Mouse (Mus musculus): ENCODE data around the gene S100a10. TPM values are rescaled to one million over a fixed set of nuclear protein-coding genes. Genes with fewer than 3 reads are reported as not detected.

Gene S100a10
- polyA plus RNA-seq, 1 experiment, result 468 TPM

GRCm38 (mm10) chr3:93579317-93580038, 24.6 kb downstream of the S100a10 start:
- no peaks in the 10 kb centered on the region for H3K9me3 ChIP-seq (replicated peaks; ENCODE audit: control insufficient read depth, insufficient read depth, low read length, poor library complexity, severe bottlenecking)
- no peak for TF ChIP-seq CTCF (IDR thresholded peaks at IDR 0.05; ENCODE audit: low read depth, low read length)
- no peak for TF ChIP-seq EP300 (IDR thresholded peaks at IDR 0.05; ENCODE audit: insufficient read depth, low read depth, low read length)
- no peak for TF ChIP-seq POLR2A (IDR thresholded peaks at IDR 0.05; ENCODE audit: insufficient read depth, low read length)
- no peaks in the 10 kb centered on the region for H3K36me3 ChIP-seq (ENCODE audit: control insufficient read depth, insufficient read depth, low read length, poor library complexity, severe bottlenecking)
- no peak overlapping the region for H3K4me3 ChIP-seq (ENCODE audit: low read depth, low read length)
- no peak overlapping the region for H3K27ac ChIP-seq (ENCODE audit: insufficient read depth, low read length)
- H3K9ac ChIP-seq (ENCODE audit: low read depth, poor library complexity, severe bottlenecking), result no peak overlapping the region
- H3K4me1 ChIP-seq (ENCODE audit: control insufficient read depth, insufficient read depth, low read length), result peaks cover 3% of the 10 kb centered on the region
- H3K27me3 ChIP-seq (ENCODE audit: control insufficient read depth, insufficient read depth, low read length, poor library complexity, severe bottlenecking), result no peaks in the 10 kb centered on the region

GRCm38 (mm10) chr3:93580039-93580403, 25.1 kb downstream of the S100a10 start:
- H3K4me3 ChIP-seq (ENCODE audit: low read depth, low read length), result no peak overlapping the region

DNA sequence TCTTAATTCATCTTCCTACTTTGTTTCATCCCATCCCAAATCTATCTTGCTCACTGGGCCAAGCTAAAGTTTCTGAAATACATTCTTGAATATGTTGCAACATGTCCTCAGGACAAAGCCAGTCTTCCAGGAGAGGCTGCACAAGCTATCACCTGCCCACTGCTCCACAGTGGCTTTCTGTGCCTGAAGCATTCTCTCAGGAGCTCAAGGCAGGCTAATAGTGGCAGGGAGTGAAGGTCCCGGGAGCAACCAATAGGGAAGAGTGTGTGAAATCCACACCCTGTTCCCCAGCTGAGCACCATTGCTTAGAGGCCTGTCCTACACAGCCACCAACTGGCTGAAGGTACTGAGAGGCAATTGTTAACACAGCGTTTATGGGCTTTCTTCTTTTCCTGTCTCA, 26.1 kb downstream of the S100a10 start:
- TF ChIP-seq POLR2A (IDR thresholded peaks at IDR 0.05; ENCODE audit: insufficient read depth, low read length) (no peak), CTCF (IDR thresholded peaks at IDR 0.05; ENCODE audit: low read depth, low read length) (no peak), EP300 (IDR thresholded peaks at IDR 0.05; ENCODE audit: insufficient read depth, low read depth, low read length) (no peak)
- Histone ChIP-seq H3K9ac (ENCODE audit: low read depth, poor library complexity, severe bottlenecking) (no peak overlapping the region), H3K36me3 (ENCODE audit: control insufficient read depth, insufficient read depth, low read length, poor library complexity, severe bottlenecking) (no peaks in the 10 kb centered on the region), H3K27ac (ENCODE audit: insufficient read depth, low read length) (no peak overlapping the region), H3K4me3 (ENCODE audit: low read depth, low read length) (no peak overlapping the region), H3K27me3 (ENCODE audit: control insufficient read depth, insufficient read depth, low read length, poor library complexity, severe bottlenecking) (no peaks in the 10 kb centered on the region), H3K9me3 (replicated peaks; ENCODE audit: control insufficient read depth, insufficient read depth, low read length, poor library complexity, severe bottlenecking) (no peaks in the 10 kb centered on the region), H3K4me1 (ENCODE audit: control insufficient read depth, insufficient read depth, low read length) (peaks cover 3% of the 10 kb centered on the region)

More at GRCm38 (mm10) chr3:93580039-93580403, 25.1 kb downstream of the S100a10 start:
- H3K27ac ChIP-seq (ENCODE audit: insufficient read depth, low read length), result no peak overlapping the region
- H3K9me3 ChIP-seq (replicated peaks; ENCODE audit: control insufficient read depth, insufficient read depth, low read length, poor library complexity, severe bottlenecking), result no peaks in the 10 kb centered on the region
- no peak overlapping the region for H3K9ac ChIP-seq (ENCODE audit: low read depth, poor library complexity, severe bottlenecking)
- H3K36me3 ChIP-seq (ENCODE audit: control insufficient read depth, insufficient read depth, low read length, poor library complexity, severe bottlenecking), result no peaks in the 10 kb centered on the region
- no peaks in the 10 kb centered on the region for H3K27me3 ChIP-seq (ENCODE audit: control insufficient read depth, insufficient read depth, low read length, poor library complexity, severe bottlenecking)
- TF ChIP-seq POLR2A (IDR thresholded peaks at IDR 0.05; ENCODE audit: insufficient read depth, low read length), result no peak
- TF ChIP-seq EP300 (IDR thresholded peaks at IDR 0.05; ENCODE audit: insufficient read depth, low read depth, low read length), result no peak
- TF ChIP-seq CTCF (IDR thresholded peaks at IDR 0.05; ENCODE audit: low read depth, low read length), result no peak
- H3K4me1 ChIP-seq (ENCODE audit: control insufficient read depth, insufficient read depth, low read length), result peaks cover 3% of the 10 kb centered on the region

DNA sequence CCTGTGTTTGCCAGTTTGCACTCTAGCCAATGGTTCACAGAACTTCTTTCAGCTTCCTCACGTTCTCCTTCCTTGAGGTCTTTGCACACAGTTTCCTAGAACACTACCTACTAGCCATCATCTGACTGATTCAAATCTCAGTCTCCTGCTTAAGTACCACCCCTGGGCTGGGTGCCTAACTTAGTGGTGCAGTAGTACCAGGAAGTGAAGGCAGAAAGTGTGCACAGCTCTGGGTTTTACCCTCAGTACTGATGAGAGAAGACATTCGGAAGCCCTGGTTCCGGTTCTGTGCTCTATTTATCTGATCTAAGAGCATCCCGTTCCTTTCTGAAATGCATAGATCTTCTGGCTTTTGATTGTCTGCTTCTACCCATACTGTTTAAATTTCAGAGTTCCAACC, 26.8 kb downstream of the S100a10 start:
- Histone ChIP-seq H3K9me3 (replicated peaks; ENCODE audit: control insufficient read depth, insufficient read depth, low read length, poor library complexity, severe bottlenecking) (no peaks in the 10 kb centered on the region), H3K27ac (ENCODE audit: insufficient read depth, low read length) (no peak overlapping the region), H3K4me3 (ENCODE audit: low read depth, low read length) (no peak overlapping the region), H3K4me1 (ENCODE audit: control insufficient read depth, insufficient read depth, low read length) (peaks cover 3% of the 10 kb centered on the region), H3K27me3 (ENCODE audit: control insufficient read depth, insufficient read depth, low read length, poor library complexity, severe bottlenecking) (no peaks in the 10 kb centered on the region), H3K9ac (ENCODE audit: low read depth, poor library complexity, severe bottlenecking) (no peak overlapping the region), H3K36me3 (ENCODE audit: control insufficient read depth, insufficient read depth, low read length, poor library complexity, severe bottlenecking) (no peaks in the 10 kb centered on the region)
- TF ChIP-seq EP300 (IDR thresholded peaks at IDR 0.05; ENCODE audit: insufficient read depth, low read depth, low read length) (no peak), CTCF (IDR thresholded peaks at IDR 0.05; ENCODE audit: low read depth, low read length) (no peak), POLR2A (IDR thresholded peaks at IDR 0.05; ENCODE audit: insufficient read depth, low read length) (no peak)

GRCm38 (mm10) chr3:93583056-93583455, 28.2 kb downstream of the S100a10 start:
- Histone ChIP-seq H3K9ac (ENCODE audit: low read depth, poor library complexity, severe bottlenecking) (no peak overlapping the region), H3K27ac (ENCODE audit: insufficient read depth, low read length) (no peak overlapping the region), H3K9me3 (replicated peaks; ENCODE audit: control insufficient read depth, insufficient read depth, low read length, poor library complexity, severe bottlenecking) (no peaks in the 10 kb centered on the region), H3K4me1 (ENCODE audit: control insufficient read depth, insufficient read depth, low read length) (peaks cover 3% of the 10 kb centered on the region), H3K27me3 (ENCODE audit: control insufficient read depth, insufficient read depth, low read length, poor library complexity, severe bottlenecking) (no peaks in the 10 kb centered on the region; the same call in 1 of the 2 replicates), H3K36me3 (ENCODE audit: control insufficient read depth, insufficient read depth, low read length, poor library complexity, severe bottlenecking) (no peaks in the 10 kb centered on the region), H3K4me3 (ENCODE audit: low read depth, low read length) (no peak overlapping the region)
- TF ChIP-seq CTCF (IDR thresholded peaks at IDR 0.05; ENCODE audit: low read depth, low read length) (no peak), EP300 (IDR thresholded peaks at IDR 0.05; ENCODE audit: insufficient read depth, low read depth, low read length) (no peak), POLR2A (IDR thresholded peaks at IDR 0.05; ENCODE audit: insufficient read depth, low read length) (no peak)

DNA sequence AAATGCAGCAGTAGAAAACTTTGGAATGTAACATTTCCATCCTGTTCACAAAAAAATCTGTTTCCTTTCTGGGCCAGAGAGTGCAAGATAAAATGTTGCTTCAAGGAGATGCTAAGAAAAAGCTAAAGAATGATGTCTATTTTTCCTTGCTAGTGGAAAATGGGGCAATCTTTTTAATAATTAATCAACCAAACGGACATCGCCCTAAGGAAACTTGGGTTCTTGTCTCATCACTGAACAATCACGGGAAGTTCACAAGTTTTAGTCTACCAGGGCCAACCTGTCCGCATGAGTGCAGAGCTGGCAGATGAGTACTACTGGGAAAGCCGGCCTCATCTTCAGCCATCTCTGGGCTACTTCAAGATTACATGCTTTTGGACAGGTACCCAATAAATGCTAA, 34.7 kb downstream of the S100a10 start:
- H3K4me1 ChIP-seq (ENCODE audit: control insufficient read depth, insufficient read depth, low read length), result no peaks in the 10 kb centered on the region
- no peaks in the 10 kb centered on the region; the same call in 1 of the 2 replicates for H3K27me3 ChIP-seq (ENCODE audit: control insufficient read depth, insufficient read depth, low read length, poor library complexity, severe bottlenecking)
- H3K27ac ChIP-seq (ENCODE audit: insufficient read depth, low read length), result no peak overlapping the region
- no peak overlapping the region for H3K4me3 ChIP-seq (ENCODE audit: low read depth, low read length)
- TF ChIP-seq CTCF (IDR thresholded peaks at IDR 0.05; ENCODE audit: low read depth, low read length), result no peak
- TF ChIP-seq POLR2A (IDR thresholded peaks at IDR 0.05; ENCODE audit: insufficient read depth, low read length), result no peak
- TF ChIP-seq EP300 (IDR thresholded peaks at IDR 0.05; ENCODE audit: insufficient read depth, low read depth, low read length), result no peak
- H3K9me3 ChIP-seq (replicated peaks; ENCODE audit: control insufficient read depth, insufficient read depth, low read length, poor library complexity, severe bottlenecking), result no peaks in the 10 kb centered on the region
- H3K9ac ChIP-seq (ENCODE audit: low read depth, poor library complexity, severe bottlenecking), result no peak overlapping the region
- no peaks in the 10 kb centered on the region for H3K36me3 ChIP-seq (ENCODE audit: control insufficient read depth, insufficient read depth, low read length, poor library complexity, severe bottlenecking)
